Mouse (Mus musculus) granulocyte monocyte progenitor cell, adult 5-6 weeks (primary cell): ENCODE measurements at regions not wholly inside any gene's neighbourhood (a gene's known extent, or its start where the extent isn't known, plus 50 kb on each side); places are given as distances from the start of the nearest gene placed in this dataset.
A peak's percentile ranks its signal among the peaks of the same experiment; 100 is the strongest.
"Not testable (repeated sequence)": the region's sequence is repeated elsewhere in the genome, so short reads cannot be mapped to it uniquely, and the experiment has no call there.

ENCODE experiments used
- ATAC-seq: replicated peaks from 2 replicates; pipeline ENCODE4 v1.8.0; 2016; ENCODE audit warnings: mild to moderate bottlenecking, moderate TSS enrichment, inconsistent platforms; ENCODE audit not compliant: poor library complexity, severe bottlenecking

GRCm38 (mm10) chr15:3171774-3172173 lies 96.6 kb upstream of the Selenop start:
- ATAC-seq, result no peak

GRCm38 (mm10) chr15:3174072-3174471 lies 94.3 kb upstream of the Selenop start:
- peak; percentile 87 for ATAC-seq

- 0 out of 2 replicates have a peak, but pooled peaks have one; percentile 47 for ATAC-seq
Measured at GRCm38 (mm10) chr15:3174848-3175247, 93.5 kb upstream of the Selenop start.

GRCm38 (mm10) chr15:3201912-3202653 lies 66.3 kb upstream of the Selenop start:
- peak; percentile 94 for ATAC-seq

- ATAC-seq, result no peak
Measured at GRCm38 (mm10) chr15:3205522-3205921, 62.8 kb upstream of the Selenop start.

- ATAC-seq, result not testable (repeated sequence)
Measured at GRCm38 (mm10) chr15:3206076-3206475, 62.3 kb upstream of the Selenop start.

GRCm38 (mm10) chr15:3213721-3214120 lies 54.6 kb upstream of the Selenop start:
- peak; percentile 79 for ATAC-seq

- no peak for ATAC-seq
Measured at GRCm38 (mm10) chr15:3215201-3215600, 53.1 kb upstream of the Selenop start.
